Mouse (Mus musculus) megakaryocyte progenitor cell, adult 5-6 weeks (primary cell): ENCODE results near the gene Tspo. TPM values are rescaled to one million over a fixed set of nuclear protein-coding genes. Genes with fewer than 3 reads are reported as not detected.

Source experiments
- ATAC-seq: replicated peaks from 2 replicates; pipeline ENCODE4 v1.8.0; 2016; ENCODE audit warnings: mild to moderate bottlenecking, moderate TSS enrichment, inconsistent platforms; ENCODE audit not compliant: poor library complexity
- total RNA-seq, 2 experiments: library from RNA; stranded (forward) in 1 of 2; stranded (reverse) in 1 of 2; fragments of 157-497, 149-512 nt in 1 of 2; fragments of 200-1000 nt in 1 of 2; gene quantifications; 2 replicates each; pipeline versions ENCODE4 v1.2.3 to v1.2.4; 2015 to 2017

Tspo gene
- total RNA-seq, 2 experiments from 2014 or later, result 103 to 123 TPM

DNA sequence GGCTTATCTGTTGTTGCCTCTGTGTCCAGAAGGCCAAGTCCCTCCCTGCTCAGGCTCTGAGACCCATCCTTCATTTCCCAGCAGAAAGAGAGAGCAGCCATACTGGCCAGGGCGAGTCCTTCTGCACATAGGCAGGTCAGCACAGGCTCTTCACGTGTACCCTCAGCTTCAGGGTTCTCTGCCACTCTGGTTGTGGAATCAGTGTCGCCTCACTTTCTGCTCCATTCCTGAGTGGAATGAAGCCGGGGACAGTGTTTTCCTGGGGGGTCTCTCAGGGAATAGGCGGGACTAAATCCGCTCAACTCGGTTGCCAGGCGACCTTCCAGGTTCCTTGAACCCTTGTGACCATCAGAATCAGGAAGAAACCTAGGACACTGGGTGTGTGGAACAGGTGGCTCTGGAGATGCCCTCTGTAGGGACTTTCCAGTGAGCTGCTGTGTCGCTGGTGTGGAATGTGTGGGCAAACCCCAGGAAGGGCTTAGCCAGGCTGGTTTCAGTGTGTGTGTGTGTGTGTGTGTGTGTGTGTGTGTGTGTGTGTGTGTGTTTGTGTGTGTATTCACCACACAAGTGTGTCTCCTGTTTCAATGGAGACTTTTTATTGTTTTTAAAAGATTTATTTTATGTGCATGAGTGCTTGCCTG is 21.6 kb upstream of the Tspo start:
- ATAC-seq, result no peak

DNA sequence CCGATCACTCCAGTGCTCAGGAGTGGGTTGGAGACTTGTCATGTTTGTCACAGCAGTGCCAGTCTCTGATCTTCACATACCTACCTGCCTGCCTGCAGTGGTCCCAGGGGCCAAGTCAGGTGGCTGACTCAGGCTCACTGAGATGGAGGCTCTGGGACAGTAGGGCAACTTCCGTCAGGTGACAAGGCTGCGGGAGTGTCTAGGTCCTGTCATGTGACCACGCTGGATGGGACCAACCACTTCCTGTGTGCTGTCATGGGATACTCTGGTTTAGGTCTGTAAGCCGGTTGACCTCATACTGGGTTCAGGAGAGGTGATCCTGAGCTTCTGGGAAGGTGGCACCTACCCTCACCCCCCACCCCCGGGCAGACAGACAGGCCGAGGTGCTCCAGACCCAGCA is 17.4 kb upstream of the Tspo start:
- ATAC-seq, result no peak

DNA sequence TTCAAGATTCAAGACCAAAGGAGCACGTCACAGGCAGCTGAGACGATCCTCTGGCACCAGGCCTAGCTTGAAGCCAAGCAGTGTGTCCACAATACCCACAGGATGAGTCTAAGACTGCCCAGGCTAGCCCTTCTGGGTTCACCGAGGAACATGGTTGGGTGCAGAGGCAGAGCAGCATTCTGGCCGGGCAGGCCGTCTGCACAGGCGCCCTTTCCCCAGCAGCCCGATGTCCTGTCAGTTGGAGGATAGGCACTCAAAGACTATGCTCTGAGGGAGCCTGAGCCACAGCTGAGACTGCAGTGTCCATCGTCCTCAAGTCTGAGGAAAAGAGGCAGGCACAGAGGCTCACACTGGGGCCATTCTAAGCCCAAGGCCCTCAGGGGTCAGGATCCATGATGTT is 16.2 kb upstream of the Tspo start:
- no peak for ATAC-seq

DNA sequence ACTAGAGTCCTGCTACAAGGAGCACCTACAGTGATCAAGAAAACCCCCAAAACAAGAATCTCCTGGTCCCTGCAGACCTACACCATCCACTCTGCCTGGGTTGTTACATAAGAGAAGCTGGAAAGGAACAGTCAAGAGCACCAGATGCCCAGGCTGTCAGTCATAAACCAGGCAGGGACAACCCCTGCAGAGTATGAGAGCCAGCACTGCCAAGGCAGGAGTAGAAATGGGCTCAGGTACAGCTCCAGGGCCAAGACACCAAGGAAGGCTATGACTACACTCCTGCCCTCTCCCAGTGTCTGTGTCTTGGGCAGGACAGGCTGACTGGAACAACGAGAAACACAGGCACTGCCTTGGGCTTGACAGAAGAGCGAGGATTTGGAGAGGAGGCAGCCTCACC is 13.3 kb upstream of the Tspo start:
- ATAC-seq, result no peak

DNA sequence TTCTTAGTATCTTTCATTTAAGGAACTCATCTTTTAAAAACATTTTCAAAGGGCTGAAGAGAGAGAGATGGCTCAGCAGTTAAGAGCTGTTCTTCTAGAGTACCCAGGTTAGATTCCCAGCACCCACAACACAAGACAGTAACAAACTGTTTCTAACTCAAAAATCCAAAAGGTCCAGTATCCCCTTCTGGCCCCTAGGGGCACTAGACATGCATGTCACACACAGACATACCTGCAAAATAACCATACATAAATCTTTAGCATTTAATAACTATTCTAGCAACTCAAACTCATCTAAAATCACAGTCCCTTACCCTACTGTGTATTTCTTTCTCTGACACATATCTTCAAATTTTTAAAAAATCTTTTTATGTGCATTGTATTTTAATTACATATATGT is 9.6 kb upstream of the Tspo start:
- no peak for ATAC-seq

DNA sequence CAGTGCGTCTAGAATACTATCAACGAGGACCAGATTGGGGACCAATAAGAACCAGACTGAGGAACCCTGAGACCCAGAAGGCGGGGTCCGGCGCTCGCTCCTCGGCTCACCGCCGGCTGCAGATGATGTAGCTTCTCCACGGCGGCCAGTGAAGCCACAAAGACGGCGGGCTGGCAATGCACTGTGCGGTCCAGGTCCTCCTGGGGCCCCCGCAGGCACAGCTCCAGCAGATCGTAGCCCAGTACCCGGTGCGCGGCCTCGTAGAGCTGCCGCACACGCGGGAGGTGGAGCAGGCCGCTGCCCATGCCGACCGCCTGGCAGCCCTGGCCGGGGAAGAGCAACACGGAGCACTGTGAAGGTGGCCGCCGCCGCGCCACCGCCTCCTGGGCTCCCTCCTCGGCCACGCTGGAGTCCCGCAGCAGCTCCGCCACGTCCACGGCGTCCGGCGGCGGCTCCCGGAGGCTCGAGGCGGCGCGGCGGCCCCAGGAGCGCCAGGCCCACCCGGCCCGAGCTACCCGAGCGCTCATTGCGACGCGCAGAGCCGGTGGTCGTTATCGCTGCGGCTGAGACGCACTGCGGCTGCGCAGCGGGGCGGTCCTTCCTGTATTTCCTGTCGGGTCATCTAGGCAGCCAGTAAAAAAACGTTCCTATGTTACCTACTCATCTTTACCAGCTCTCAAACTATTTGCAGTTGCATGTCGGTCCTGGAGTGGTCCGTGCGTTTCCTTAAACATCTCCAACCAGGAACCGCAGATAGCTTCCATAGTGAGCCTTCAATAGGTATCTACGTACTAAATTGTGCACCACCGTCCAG is 8.0 kb upstream of the Tspo start:
- ATAC-seq, result peak; percentile 92

DNA sequence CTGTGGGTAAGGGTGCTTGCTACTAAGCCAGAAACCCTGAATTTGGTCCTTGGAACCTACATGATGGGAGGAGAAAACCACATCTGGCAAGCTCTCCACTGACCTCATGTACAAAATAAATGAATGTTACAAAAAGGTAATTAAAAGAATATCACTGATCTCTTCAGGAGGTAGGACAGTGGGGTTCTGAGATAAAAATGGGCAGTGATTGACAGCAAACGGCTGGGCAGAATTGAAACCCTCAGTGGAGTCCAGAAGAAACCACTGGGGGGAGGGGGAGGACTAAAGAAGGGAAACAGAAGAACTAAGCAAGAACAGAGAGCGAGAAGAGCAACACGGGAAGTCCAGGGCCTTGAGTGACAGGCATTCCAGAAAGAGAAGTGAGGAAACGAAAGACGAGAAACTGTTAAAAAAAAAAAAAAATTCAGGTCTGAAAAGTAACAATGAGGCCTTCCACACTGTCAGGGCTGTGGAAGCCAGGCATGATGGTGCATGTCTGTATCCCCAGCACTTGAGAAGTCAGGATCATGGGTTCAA is 2.4 kb upstream of the Tspo start:
- peak; percentile 21 for ATAC-seq

DNA sequence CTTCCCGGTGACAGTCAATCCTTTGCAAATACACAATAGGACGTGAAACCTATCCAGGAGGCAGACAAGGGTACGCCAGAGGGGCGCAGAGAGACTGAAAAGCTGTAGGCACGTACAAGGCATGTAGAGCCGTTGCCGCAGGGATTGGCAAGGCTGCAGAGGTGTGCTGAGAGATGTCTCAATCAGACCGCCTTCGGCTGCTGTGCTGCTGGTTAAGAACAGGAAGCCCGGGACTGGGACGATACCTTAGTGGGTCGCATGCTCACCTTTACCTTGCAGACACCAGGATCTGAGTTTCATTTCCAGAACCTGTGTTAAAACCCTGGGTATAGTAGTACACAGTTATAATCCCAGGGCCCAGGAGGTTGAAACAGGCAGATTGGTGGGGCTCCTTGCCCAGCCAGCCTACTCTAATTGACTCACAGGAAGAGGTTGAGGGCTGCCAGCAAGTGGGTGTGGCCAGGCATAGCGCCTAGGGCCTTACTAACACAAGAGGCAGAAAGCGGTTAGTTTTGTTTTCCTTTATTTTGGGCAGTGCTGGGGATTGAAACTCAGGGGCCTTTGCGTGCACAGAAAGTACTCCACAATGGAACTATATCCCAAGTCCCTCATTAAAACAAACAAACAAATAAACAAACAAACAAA is 644 bp upstream of the Tspo start:
- ATAC-seq, result peak; percentile 69

DNA sequence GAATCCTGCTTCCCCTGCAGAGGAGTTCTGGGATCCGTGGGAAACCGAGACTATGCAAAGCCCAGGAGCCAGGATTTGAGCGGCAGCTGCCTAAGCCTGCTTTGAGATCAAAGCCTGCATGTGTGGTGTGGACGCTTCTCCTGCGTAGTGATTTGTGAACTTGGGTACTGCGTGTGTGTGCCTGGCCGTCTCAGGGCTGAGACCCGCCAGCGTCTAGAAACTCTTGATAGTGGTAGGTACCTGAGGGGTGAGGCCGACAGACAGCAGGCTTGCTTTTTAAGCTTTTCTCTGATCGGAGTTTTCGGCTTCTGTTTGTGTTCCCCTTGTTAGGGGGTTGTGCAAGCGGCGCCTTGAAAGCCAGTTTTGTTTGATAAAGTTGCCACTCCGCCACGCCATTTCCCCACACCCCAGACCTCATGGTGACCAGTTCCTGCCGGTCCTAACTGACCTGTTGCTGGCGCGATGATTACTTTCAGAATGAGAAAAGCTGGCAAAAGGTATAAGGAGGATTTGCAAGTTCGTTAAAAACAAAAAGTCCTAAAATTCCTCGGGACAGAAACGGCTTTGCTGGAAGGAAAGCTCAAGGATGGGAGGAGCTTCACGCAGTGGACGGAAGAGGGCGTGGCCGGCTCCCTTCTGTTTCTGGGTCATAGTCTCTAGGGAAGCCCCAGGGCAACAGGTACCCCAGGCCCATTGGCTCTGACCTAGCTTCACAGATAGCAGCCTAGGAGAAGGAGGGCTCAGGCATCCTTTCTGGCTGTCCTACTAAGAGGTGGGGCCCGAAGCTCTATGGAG is 662 bp downstream of the Tspo start:
- ATAC-seq, result peak; percentile 32; the same call in 1 of the 2 replicates

DNA sequence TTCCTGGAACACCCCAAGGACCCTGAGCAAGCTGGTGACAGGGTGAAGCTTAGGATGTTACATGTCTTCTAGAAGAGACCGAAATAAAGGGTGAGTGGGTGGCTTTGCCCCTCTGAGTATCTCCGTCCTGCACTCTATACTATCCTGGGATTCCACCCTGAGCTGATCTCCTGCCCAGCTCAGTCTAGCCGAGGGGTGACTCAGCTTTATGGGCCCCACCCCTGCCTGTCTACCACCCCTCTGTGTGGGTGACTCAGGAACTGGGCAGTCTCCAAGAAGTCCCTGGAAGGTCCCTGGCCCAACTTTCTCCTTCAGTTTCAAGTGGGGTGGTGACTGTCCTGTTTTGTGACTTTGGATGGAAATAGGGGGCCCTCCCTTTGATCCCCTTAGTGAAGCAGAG is 2.0 kb downstream of the Tspo start:
- no peak for ATAC-seq

DNA sequence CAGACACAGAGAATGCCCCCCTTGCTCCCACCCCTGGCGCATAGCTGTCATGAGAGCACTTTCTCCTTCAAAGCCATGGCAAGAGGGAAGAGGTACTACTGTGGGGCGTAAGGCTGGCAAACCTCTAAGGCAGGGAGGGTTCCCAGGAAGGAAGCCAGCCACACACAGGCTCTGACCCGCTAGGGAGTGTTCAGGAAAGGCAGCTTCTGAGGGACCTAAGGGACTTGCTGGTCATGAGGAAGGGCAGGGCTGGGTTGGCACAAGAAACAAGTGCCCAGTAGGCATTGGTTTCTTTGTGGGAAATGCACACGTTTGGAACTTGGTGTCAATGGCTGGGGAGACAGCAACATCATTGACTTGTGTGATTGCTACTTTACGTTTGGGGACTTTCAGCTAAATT is 2.6 kb downstream of the Tspo start:
- no peak for ATAC-seq

DNA sequence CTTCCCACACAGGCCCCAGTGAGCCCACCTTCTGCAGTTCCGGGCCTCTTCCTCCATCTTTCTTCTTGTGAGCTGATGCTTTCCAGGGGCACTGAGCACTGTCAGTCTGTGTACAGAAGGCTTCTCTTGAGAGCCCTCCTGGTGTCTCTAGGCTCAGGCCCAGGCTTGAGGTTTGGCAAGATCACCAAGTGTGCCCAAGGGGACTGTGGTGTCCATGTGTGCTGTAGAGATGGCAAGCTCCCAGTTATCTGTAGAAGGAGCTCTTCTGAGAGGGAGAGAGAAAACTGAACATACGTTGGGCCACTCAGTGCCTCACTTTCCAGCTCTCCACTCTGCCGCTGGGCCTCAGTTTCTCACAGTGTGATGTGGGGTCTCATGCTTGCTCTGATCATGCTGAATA is 4.3 kb downstream of the Tspo start:
- 0 out of 2 replicates have a peak, but pooled peaks have one; percentile 7 for ATAC-seq

DNA sequence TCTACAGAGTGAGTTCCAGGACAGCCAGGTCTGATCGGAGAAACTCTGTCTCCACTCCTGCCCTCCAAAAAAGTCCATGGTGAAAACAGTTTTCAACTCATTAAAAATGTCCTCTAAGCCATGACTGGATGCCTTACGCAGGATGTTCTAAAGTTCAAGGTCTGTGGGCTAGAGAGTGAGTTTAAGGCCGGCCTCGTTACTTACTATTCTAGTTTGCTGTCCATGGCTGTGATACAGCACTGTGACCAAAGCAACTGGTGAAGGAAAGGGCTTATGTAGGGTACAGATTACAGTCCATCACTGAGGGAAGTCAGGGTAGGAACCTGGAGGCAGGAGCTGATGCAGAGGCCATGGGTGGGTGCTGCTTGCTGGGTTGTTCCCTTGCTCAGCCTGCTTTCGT is 5.2 kb downstream of the Tspo start:
- ATAC-seq, result no peak

DNA sequence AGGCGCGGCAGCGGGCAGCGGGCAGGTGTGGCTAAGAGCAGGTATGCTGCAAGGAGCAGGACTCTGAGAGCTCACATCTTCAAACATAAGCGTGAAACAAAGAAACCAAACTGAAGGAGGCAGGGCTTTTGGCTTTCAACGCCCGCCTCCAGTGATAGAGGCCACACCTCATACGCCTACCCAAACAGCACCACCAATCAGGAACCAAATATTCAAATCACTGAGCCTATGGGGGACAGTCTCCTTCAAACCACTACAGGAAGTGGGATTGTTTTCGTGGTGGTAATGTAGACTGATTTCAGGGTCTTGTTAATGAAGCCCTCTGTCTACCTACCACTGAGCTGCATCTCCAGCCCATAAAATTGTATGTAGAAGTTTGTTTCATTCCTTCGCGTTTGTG is 6.3 kb downstream of the Tspo start:
- ATAC-seq, result peak; percentile 51

DNA sequence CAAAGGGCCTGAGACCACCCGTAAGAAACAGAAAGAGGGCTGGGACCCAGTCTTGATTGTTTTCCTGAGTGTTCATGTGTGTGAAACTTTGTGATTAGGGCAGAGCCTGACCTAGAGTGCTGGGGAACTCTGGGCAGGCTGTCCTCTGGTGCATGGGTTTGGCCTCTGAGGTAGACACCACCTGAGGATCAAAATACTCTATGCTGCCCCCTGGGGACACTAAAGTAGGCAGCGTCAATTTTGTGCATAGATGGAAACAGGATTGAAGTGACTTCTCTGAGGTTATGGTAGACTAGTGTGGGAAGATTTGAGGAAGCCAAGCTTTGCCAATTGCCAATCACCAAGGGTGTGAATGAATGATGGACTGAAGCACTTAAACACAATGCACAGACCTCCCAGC is 7.2 kb downstream of the Tspo start:
- ATAC-seq, result peak; percentile 35; the same call in 1 of the 2 replicates

DNA sequence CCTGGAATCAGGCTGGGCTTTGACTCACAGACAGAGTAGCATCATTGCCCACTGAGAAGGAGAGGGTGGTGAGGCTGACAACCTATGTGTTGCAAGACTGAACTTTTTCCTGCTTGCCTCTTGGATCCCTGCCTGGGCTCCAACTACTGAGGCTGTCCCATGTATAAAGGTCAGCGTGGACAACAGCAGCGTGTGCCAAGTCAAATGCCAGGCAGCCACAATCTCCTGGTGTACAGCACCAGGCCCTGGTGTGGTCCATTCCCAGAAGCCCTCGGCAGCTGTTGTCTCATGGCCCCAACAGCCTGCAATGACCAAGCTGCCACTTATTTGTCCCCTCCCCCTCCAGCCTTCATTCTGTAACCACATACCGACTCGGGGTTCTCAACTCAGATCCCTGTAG is 8.2 kb downstream of the Tspo start:
- ATAC-seq, result no peak

DNA sequence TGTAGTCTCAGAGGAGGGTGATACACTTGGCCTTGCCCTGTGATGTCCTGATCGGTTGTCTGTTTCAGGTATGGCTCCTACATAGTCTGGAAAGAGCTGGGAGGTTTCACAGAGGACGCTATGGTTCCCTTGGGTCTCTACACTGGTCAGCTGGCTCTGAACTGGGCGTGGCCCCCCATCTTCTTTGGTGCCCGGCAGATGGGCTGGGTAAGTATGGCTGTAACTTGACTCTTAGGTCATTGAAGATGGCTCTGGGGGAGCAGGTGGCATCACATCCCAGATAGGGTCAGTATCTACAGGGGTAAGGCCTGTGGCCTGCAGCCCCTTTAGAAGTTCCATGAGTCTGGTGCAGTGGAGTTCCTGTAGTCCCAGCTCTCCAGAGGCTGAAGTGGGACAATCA is 8.7 kb downstream of the Tspo start:
- no peak for ATAC-seq

DNA sequence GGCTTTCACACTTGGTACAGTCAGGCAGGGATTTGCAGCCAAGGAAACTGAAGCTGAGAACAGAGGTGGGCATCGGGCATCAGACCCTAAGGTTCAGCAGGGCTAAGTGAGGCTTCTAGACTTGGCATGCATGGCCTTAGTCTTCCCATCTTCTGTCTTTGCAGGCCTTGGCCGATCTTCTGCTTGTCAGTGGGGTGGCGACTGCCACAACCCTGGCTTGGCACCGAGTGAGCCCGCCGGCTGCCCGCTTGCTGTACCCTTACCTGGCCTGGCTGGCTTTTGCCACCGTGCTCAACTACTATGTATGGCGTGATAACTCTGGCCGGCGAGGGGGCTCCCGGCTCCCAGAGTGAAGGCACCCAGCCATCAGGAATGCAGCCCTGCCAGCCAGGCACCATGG is 10.2 kb downstream of the Tspo start:
- ATAC-seq, result no peak

DNA sequence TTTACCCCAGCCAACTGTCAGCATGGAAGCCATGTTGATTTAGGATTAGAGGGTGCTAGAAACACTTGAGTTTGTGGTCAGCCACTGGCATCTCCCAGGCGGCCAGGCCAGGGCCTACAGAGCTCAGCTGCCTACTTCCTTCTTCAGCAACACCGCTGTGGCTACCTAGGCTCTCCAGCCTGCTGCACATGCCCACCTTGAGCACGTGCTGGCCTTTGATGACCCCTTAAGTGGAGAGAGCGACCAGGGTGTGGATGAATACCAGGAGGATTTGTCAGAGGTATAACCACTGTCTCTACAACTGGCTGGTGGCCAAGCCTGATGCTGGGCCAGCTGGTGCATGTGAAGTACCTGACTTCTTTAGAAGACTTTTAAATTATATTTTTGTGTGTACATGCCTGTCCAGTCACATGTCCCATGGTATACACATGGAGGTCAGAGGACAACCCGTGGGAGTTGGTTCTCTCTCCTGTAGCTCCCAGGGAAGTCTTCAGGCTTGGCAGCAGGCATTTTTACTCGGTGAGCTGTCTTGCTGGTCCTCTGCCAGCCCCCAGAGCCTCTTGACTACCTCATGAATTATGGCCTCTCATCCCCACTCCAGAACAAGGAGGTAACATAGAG is 11.4 kb downstream of the Tspo start:
- no peak for ATAC-seq

DNA sequence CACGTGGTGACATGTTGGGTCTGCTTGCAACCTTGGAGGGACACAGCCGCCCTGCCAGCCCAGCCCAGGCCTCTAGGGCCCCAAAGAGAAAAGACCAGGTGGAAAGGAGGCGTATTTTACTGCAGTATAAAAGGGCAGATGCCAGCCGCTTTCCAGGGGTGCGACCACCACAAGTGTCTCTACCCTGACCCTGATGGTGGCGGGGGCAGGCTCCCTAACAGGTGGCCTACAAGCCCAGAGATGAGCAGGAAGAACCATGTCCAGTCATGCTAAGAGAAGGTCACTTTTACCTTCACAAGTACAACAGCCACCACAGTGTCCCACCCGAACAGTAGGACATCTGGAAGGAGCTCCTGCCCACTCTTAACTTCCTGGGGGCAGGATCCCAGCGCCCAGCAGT is 12.2 kb downstream of the Tspo start:
- no peak for ATAC-seq

DNA sequence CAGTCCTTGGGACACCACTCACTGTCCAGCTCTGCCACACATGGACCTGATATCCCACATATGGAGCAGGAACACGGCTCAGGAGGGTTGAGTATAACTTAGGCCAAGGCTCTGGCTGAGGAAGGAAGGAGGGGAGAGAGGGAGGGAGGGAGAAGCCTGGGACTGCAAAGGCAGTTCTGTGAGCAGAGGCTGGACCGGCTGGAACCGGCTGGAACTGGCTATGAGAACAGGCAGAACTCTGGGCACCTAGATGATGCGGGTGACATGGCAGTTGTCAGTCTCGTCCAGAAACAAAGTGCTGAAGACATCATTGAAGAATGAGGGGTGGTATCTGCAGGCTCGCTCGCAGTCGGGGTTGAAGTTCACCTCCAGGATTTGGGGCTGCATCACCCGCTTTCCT is 13.3 kb downstream of the Tspo start:
- ATAC-seq, result no peak
